Mouse (Mus musculus): ENCODE measurements around the gene Zfp605. TPM values are rescaled to one million over a fixed set of nuclear protein-coding genes. Genes with fewer than 3 reads are reported as not detected.
"Not testable (repeated sequence)": the region's sequence is repeated elsewhere in the genome, so short reads cannot be mapped to it uniquely, and the experiment has no call there.

Zfp605 gene
- total and polyA plus RNA-seq, 3 experiments, result 4.7 to 5.2 TPM; not detected in 1

- TF ChIP-seq CTCF (IDR thresholded peaks at IDR 0.05 in 2 of 3, conservative IDR thresholded peaks at IDR 0.05 in 1 of 3; ENCODE audit: control insufficient read depth in 1 of 3, insufficient read depth in 1 of 3, low read depth in 2 of 3, low read length in 3 of 3, poor library complexity in 1 of 3, severe bottlenecking in 1 of 3) (no peak), E2F4 (IDR thresholded peaks at IDR 0.05; ENCODE audit: borderline replicate concordance, low read depth, low read length) (no peak), HCFC1 (IDR thresholded peaks at IDR 0.05; ENCODE audit: low read depth, low read length) (peak; percentile 80), SMC3 (IDR thresholded peaks at IDR 0.05; ENCODE audit: low read depth, low read length) (no peak), RAD21 (IDR thresholded peaks at IDR 0.05; ENCODE audit: low read depth, low read length) (no peak), POLR2A (IDR thresholded peaks at IDR 0.05; ENCODE audit: control insufficient read depth in 1 of 2, insufficient read depth in 1 of 2, low read depth in 1 of 2, low read length in 2 of 2, poor library complexity in 1 of 2) (peak; percentile 84 to 95), ZMIZ1 (IDR thresholded peaks at IDR 0.05; ENCODE audit: low read depth, low read length) (peak; percentile 82), MAX (IDR thresholded peaks at IDR 0.05; ENCODE audit: low read length) (peak; percentile 47), NELFE (IDR thresholded peaks at IDR 0.05; ENCODE audit: low read depth, low read length) (peak; percentile 69)
Observed at GRCm38 (mm10) chr5:110107581-110108304, 2.1 kb upstream of the Zfp605 start, which contains the start of gene Gtpbp6 (continued).

GRCm38 (mm10) chr5:110108305-110108628 is 1.6 kb upstream of the Zfp605 start:
- Histone ChIP-seq H3K4me3 (ENCODE audit: control insufficient read depth in 1 of 2, insufficient read depth in 1 of 2, low read depth in 2 of 2, low read length in 2 of 2) (peak overlapping the region in 1 of 2 experiments; percentile 51; a peak in 2 of 4 replicates), H3K9me3 (replicated peaks; ENCODE audit: insufficient read depth, low read length) (no peaks in the 10 kb centered on the region), H3K4me1 (ENCODE audit: control insufficient read depth in 1 of 2, insufficient read depth in 2 of 2, low read length in 2 of 2) (peaks cover 6 to 7% of the 10 kb centered on the region in 2 experiments), H3K27me3 (ENCODE audit: control insufficient read depth in 1 of 2, insufficient read depth in 2 of 2, low read length in 2 of 2) (no peaks in the 10 kb centered on the region), H3K27ac (ENCODE audit: control insufficient read depth, low read depth, low read length) (no peak overlapping the region), H3K36me3 (ENCODE audit: control insufficient read depth in 1 of 2, insufficient read depth in 2 of 2, low read length in 2 of 2) (peaks cover 0 to 8% of the 10 kb centered on the region in 2 experiments; a peak in 3 of 4 replicates), H3K79me2 (ENCODE audit: control insufficient read depth, insufficient read depth, low read length, poor library complexity) (peaks cover 19% of the 10 kb centered on the region), H3K9ac (ENCODE audit: control insufficient read depth, low read depth, low read length, poor library complexity, severe bottlenecking) (no peak overlapping the region)
- DNase-seq (ENCODE audit: low read depth, low spot score), result no peak
- no peak; the same call in none of the 2 replicates for TF ChIP-seq SIN3A (IDR thresholded peaks at IDR 0.05; ENCODE audit: low read length)
- no peak for TF ChIP-seq JUND (IDR thresholded peaks at IDR 0.05; ENCODE audit: low read depth, low read length)
- TF ChIP-seq CTCF (IDR thresholded peaks at IDR 0.05 in 2 of 3, conservative IDR thresholded peaks at IDR 0.05 in 1 of 3; ENCODE audit: control insufficient read depth in 1 of 3, insufficient read depth in 1 of 3, low read depth in 2 of 3, low read length in 3 of 3, poor library complexity in 1 of 3, severe bottlenecking in 1 of 3), result no peak
- TF ChIP-seq USF1 (IDR thresholded peaks at IDR 0.05; ENCODE audit: low read depth, low read length), result 0 out of 2 replicates have a peak, but pooled peaks have one; percentile 3
- no peak for TF ChIP-seq RAD21 (IDR thresholded peaks at IDR 0.05; ENCODE audit: low read depth, low read length)
- TF ChIP-seq ZKSCAN1 (IDR thresholded peaks at IDR 0.05; ENCODE audit: low read depth, low read length), result no peak
- TF ChIP-seq GABPA (IDR thresholded peaks at IDR 0.05; ENCODE audit: low read depth, low read length), result no peak
- TF ChIP-seq ZMIZ1 (IDR thresholded peaks at IDR 0.05; ENCODE audit: low read depth, low read length), result no peak; the same call in 1 of the 2 replicates
- TF ChIP-seq TCF12 (IDR thresholded peaks at IDR 0.05; ENCODE audit: low read depth, low read length), result no peak
- no peak for TF ChIP-seq MXI1 (IDR thresholded peaks at IDR 0.05; ENCODE audit: low read depth, low read length)
- no peak for TF ChIP-seq BHLHE40 (IDR thresholded peaks at IDR 0.05; ENCODE audit: borderline replicate concordance, low read depth, low read length)
- no peak for TF ChIP-seq POLR2AphosphoS5 (IDR thresholded peaks at IDR 0.05; ENCODE audit: borderline replicate concordance, low read depth, low read length)
- TF ChIP-seq ETS1 (IDR thresholded peaks at IDR 0.05; ENCODE audit: low read depth, low read length), result no peak
- 0 out of 2 replicates have a peak, but pooled peaks have one; percentile 60 for TF ChIP-seq CHD1 (IDR thresholded peaks at IDR 0.05; ENCODE audit: low read depth, low read length)

- not testable (repeated sequence) for H3K9ac ChIP-seq (ENCODE audit: control insufficient read depth, low read depth, low read length, poor library complexity, severe bottlenecking); H3K4me3 ChIP-seq (ENCODE audit: control insufficient read depth in 1 of 2, insufficient read depth in 1 of 2, low read depth in 2 of 2, low read length in 2 of 2); H3K9me3 ChIP-seq (replicated peaks; ENCODE audit: insufficient read depth, low read length); H3K79me2 ChIP-seq (ENCODE audit: control insufficient read depth, insufficient read depth, low read length, poor library complexity); H3K4me1 ChIP-seq (ENCODE audit: control insufficient read depth in 1 of 2, insufficient read depth in 2 of 2, low read length in 2 of 2); DNase-seq (ENCODE audit: low read depth, low spot score); H3K27ac ChIP-seq (ENCODE audit: control insufficient read depth, low read depth, low read length); H3K27me3 ChIP-seq (ENCODE audit: control insufficient read depth in 1 of 2, insufficient read depth in 2 of 2, low read length in 2 of 2)
- peaks cover 0 to 17% of the 10 kb centered on the region in 2 experiments; a peak in 2 of 4 replicates for H3K36me3 ChIP-seq (ENCODE audit: control insufficient read depth in 1 of 2, insufficient read depth in 2 of 2, low read length in 2 of 2)
Observed at GRCm38 (mm10) chr5:110122380-110122779, 12.5 kb downstream of the Zfp605 start.

Measured in MEL (cell line).